Mouse (Mus musculus) olfactory bulb, adult 2 months (tissue): Measurements from ENCODE around the gene Kdm1b.

ENCODE experiments used
- CTCF ChIP-seq: fragments of 200-500 bp; IDR thresholded peaks from 2 replicates; pipeline ENCODE4 v1.5.1; 2012; ENCODE audit warnings: low read depth, mild to moderate bottlenecking, low read length, moderate library complexity; ENCODE audit not compliant: insufficient read depth
- POLR2A ChIP-seq: fragments of 200-500 bp; IDR thresholded peaks from 2 replicates; pipeline ENCODE4 v1.6.1; 2012; ENCODE audit warnings: mild to moderate bottlenecking, low read depth, low read length, moderate library complexity; ENCODE audit not compliant: insufficient read depth

- TF ChIP-seq POLR2A (no peak), CTCF (no peak)
These were observed 61.7 kb downstream of the Kdm1b start for GRCm38 (mm10) chr13:47104856-47105541.
